Mouse (Mus musculus) hindbrain, embryonic 16.5 days (tissue): Measurements from ENCODE around the gene Ugt2b1. TPM values are rescaled to one million over a fixed set of nuclear protein-coding genes. Genes with fewer than 3 reads are reported as not detected.

Experiments
- ATAC-seq: fragments of 200-750 bp; cut with Nextera tagmentation; 2 replicates; pipeline ENCODE4 v1.8.0; 2017; ENCODE audit warnings: moderate TSS enrichment, moderate library complexity
- H3K27ac ChIP-seq: fragments of 300-500 bp; sonication (generic); 2 replicates; pipeline ENCODE4 v1.5.1; 2014; ENCODE audit warnings: low read depth, mild to moderate bottlenecking, control low read depth, low read length, moderate library complexity
- H3K27me3 ChIP-seq: fragments of 300-500 bp; sonication (generic); replicated peaks from 2 replicates; pipeline ENCODE4 v1.6.1; 2014; ENCODE audit warnings: low read length; ENCODE audit not compliant: control insufficient read depth, insufficient read depth
- H3K36me3 ChIP-seq: fragments of 300-500 bp; sonication (generic); 2 replicates; pipeline ENCODE4 v1.6.1; 2014; ENCODE audit warnings: mild to moderate bottlenecking, low read length, moderate library complexity, mixed read lengths; ENCODE audit not compliant: control insufficient read depth, insufficient read depth
- H3K4me1 ChIP-seq: fragments of 300-500 bp; sonication (generic); 2 replicates; pipeline ENCODE4 v1.6.1; 2014; ENCODE audit warnings: low read depth, low read length; ENCODE audit not compliant: control insufficient read depth, insufficient read depth
- H3K4me2 ChIP-seq: fragments of 300-500 bp; sonication (generic); 2 replicates; pipeline ENCODE4 v1.6.1; 2014; ENCODE audit warnings: mild to moderate bottlenecking, low read length, control low read depth, moderate library complexity
- H3K4me3 ChIP-seq: fragments of 300-500 bp; sonication (generic); 2 replicates; pipeline ENCODE4 v1.5.1; 2014; ENCODE audit warnings: mild to moderate bottlenecking, low read length, control low read depth, moderate library complexity
- H3K9ac ChIP-seq: fragments of 300-500 bp; sonication (generic); 2 replicates; pipeline ENCODE4 v1.6.1; 2014; ENCODE audit warnings: low read depth, mild to moderate bottlenecking, control low read depth, low read length, moderate library complexity
- H3K9me3 ChIP-seq: fragments of 300-500 bp; sonication (generic); 2 replicates; pipeline ENCODE4 v1.6.1; 2014; ENCODE audit warnings: mild to moderate bottlenecking, low read length, moderate library complexity; ENCODE audit not compliant: control insufficient read depth
- WGBS: fragments of 180-500 bp; shearing (Covaris S2); extraction: QIAGEN DNeasy Blood & Tissue Kit; methylation state at CpG from one replicate; pipeline ENCODE4 v1.1.7; 2014; 5-methylcytosine and 5-hydroxymethylcytosine counted together
- polyA plus RNA-seq: library from polyadenylated mRNA; unstranded; fragments of >200 nt; fragmentation: Nextera tagmentation; extraction: Ambion mirVana; gene quantifications from 2 replicates; pipeline ENCODE4 v1.2.1, GENCODE M21; 2015

Ugt2b1 gene
- polyA plus RNA-seq, 1 experiment from 2014 or later = not detected

- WGBS = 65% methylated on average over 1 of the region's 1 CpGs
- no peaks in the 10 kb centered on the region for H3K27me3 ChIP-seq
These were observed 19.6 kb downstream of the Ugt2b1 start, which contains the start of gene Ugt2b34 for GRCm38 (mm10) chr5:86906758-86907157. Gene Ugt2b34, minus strand, starts transcription at chr5:86906937.

DNA sequence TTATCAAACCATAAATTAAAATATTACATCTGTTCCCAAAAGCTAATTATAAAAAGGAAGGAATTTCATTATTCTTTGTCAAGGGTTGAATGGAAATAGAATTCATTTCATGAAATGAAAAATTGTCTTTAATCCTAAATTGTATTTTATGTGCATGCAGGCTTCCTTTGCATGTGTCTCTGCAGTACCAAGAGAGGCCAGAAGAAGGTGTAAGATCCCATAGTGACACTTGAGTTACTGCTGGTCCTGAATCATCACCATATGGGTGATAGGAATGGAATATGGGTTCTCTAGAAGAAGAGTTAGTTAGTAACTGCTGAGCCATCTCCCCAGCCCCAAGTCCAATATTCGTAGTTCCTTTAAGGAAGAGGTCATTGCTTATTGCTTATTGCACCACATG is 36.4 kb downstream of the Ugt2b1 start:
- no peak overlapping the region for H3K9ac ChIP-seq
- no peak overlapping the region for H3K4me2 ChIP-seq
- no peak overlapping the region for H3K27ac ChIP-seq
- H3K4me3 ChIP-seq = no peak overlapping the region
- no peaks in the 10 kb centered on the region for H3K4me1 ChIP-seq
- H3K36me3 ChIP-seq = no peaks in the 10 kb centered on the region
- H3K9me3 ChIP-seq = no peaks in the 10 kb centered on the region; the same call in 1 of the 2 replicates
- 82% methylated on average over 1 of the region's 1 CpGs for WGBS
- no peaks in the 10 kb centered on the region for H3K27me3 ChIP-seq
- ATAC-seq = no peak

More at GRCm38 (mm10) chr5:86906758-86907157, 19.6 kb downstream of the Ugt2b1 start, which contains the start of gene Ugt2b34:
- Histone ChIP-seq H3K9ac (no peak within 1 kb of the TSS), H3K9me3 (no peaks in the 10 kb centered on the region), H3K4me2 (no peak within 1 kb of the TSS), H3K4me3 (no peak within 1 kb of the TSS), H3K4me1 (no peaks in the 10 kb centered on the region), H3K36me3 (no peaks in the 10 kb centered on the region), H3K27ac (no peak within 1 kb of the TSS)
- no peak for ATAC-seq

GRCm38 (mm10) chr5:86888420-86888819 is 37.9 kb downstream of the Ugt2b1 start:
- no peak overlapping the region for H3K9ac ChIP-seq
- no peak overlapping the region for H3K4me2 ChIP-seq
- no peak overlapping the region for H3K4me3 ChIP-seq
- no peaks in the 10 kb centered on the region for H3K9me3 ChIP-seq
- no peaks in the 10 kb centered on the region for H3K27me3 ChIP-seq
- WGBS = 85% methylated on average over 1 of the region's 1 CpGs
- H3K27ac ChIP-seq = no peak overlapping the region
- no peaks in the 10 kb centered on the region for H3K36me3 ChIP-seq
- ATAC-seq = no peak
- no peaks in the 10 kb centered on the region for H3K4me1 ChIP-seq

DNA sequence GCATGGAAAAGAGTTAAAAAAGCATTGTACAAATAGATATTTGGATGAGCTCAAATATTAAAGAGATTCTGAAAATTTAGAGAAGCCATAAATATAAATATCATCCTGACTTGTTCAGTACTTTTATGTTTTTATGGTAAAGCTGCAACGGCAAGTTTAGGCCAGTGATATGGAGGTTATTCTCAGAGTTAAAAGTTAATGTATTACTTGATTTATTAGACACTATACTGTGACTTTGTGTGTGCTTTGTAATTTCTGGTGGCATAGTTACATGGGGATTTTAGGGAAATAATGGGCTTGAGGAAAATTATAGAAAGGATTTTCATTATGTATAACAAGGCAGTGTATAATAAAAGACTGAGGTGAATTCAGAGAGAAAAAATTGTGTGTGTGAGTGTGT is 39.2 kb downstream of the Ugt2b1 start:
- Histone ChIP-seq H3K4me2 (no peak overlapping the region), H3K4me1 (no peaks in the 10 kb centered on the region), H3K4me3 (no peak overlapping the region), H3K9ac (no peak overlapping the region), H3K27me3 (no peaks in the 10 kb centered on the region), H3K27ac (no peak overlapping the region), H3K9me3 (no peaks in the 10 kb centered on the region), H3K36me3 (no peaks in the 10 kb centered on the region)
- ATAC-seq = no peak
- WGBS = 89% methylated on average over 1 of the region's 1 CpGs

- Histone ChIP-seq H3K27ac (no peak overlapping the region), H3K9me3 (no peaks in the 10 kb centered on the region), H3K4me2 (no peak overlapping the region), H3K4me1 (no peaks in the 10 kb centered on the region), H3K36me3 (no peaks in the 10 kb centered on the region), H3K4me3 (no peak overlapping the region), H3K27me3 (no peaks in the 10 kb centered on the region), H3K9ac (no peak overlapping the region)
- no peak for ATAC-seq
- WGBS = 48% methylated on average over 3 of the region's 3 CpGs
These were observed 39.7 kb downstream of the Ugt2b1 start for GRCm38 (mm10) chr5:86886620-86887019.

GRCm38 (mm10) chr5:86871877-86872276 is 54.5 kb downstream of the Ugt2b1 start:
- no peaks in the 10 kb centered on the region for H3K4me1 ChIP-seq
- H3K4me2 ChIP-seq = no peak overlapping the region
- 33% methylated on average over 1 of the region's 1 CpGs for WGBS
- no peaks in the 10 kb centered on the region for H3K36me3 ChIP-seq
- no peak overlapping the region for H3K9ac ChIP-seq
- H3K4me3 ChIP-seq = no peak overlapping the region
- ATAC-seq = no peak
- H3K27ac ChIP-seq = no peak overlapping the region
- no peaks in the 10 kb centered on the region for H3K9me3 ChIP-seq
- no peaks in the 10 kb centered on the region for H3K27me3 ChIP-seq

Other genes with a start within 250 kb of the Ugt2b1 start
- gene Tmprss11e, start 180.7 kb downstream of the Ugt2b1 start, polyA plus RNA-seq = not detected in 2 replicates
- gene Ythdc1, start 122.3 kb downstream of the Ugt2b1 start, polyA plus RNA-seq = 28.4 and 30.5 TPM in 2 replicates
- gene Ugt2b34, start 19.6 kb downstream of the Ugt2b1 start, polyA plus RNA-seq = not detected in 2 replicates
- not detected in 2 replicates for gene Ugt2b35, start 74.3 kb upstream of the Ugt2b1 start, polyA plus RNA-seq
- not detected in 2 replicates for gene Ugt2b36, start 166.0 kb upstream of the Ugt2b1 start, polyA plus RNA-seq
- 0.07 and 0.24 TPM in 2 replicates for gene Ugt2b5, start 213.8 kb upstream of the Ugt2b1 start, polyA plus RNA-seq